Mouse (Mus musculus) embryo, embryonic 10.5 days (tissue): ENCODE measurements around the gene Nsa2.

ENCODE experiments used
- DNase-seq: peaks from one replicate; pipeline ENCODE4 v3.0.0-alpha.2; 2015; ENCODE audit warnings: low spot score

Gene Nsa2

GRCm38 (mm10) chr13:97087421-97087820, 50.3 kb downstream of the Nsa2 start:
- DNase-seq, result no peak

DNA sequence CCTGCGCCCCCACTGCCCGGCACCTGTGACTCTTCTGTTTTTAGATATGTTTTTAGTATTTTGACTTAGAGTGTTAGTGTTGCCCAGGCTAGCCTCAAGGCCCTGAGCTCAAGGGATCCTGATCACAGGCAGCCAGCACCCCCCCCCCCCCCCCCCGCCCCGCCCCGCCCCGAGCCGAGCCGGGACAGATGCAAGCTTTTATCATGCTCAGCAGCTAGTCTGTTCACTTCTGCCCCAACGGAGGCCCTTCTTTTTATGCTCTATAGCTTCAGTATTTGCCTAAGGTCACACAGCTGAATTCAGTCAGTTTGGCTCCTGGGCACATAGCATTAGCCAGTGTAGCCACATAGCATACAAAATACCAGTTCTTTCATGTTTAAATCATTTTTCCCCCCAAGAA, 51.4 kb downstream of the Nsa2 start:
- no peak for DNase-seq

DNA sequence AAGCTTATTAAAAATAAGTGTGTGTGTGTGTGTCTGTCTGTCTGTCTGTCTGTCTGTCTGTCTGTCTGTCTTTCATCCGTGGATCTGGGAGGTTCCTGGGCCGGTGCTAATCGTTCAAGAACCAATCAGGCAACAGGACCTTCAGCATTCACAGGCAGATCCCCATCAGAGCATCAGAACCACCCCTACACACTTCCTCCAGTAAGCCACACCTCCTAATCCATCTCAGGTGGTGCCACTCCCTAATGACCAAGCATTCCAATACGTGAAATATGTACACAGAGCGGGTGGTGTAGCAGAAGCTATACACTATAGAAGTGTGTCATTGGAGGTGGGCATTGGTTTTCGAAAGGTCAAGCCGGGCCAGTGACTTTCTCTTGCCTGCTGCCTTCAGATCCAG, 55.3 kb downstream of the Nsa2 start:
- DNase-seq, result no peak

DNA sequence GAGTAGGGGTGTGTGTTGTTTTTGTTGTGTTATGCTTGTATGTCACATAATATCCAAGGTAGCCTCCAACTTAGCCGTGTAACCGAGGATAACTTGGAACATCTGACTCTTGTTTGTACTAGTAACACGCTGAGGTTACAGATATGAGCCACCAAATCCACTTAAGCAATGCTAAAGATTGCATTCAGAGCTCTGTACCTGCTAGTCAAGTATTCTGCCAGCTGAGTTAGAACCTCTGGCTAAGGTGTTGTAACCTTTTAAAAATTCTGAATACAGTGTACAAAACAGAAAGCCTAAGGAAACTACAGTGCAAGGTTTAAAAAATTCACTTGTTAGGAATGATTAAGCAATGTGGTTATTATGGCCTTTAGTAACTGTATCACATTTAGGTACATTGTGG, 57.1 kb downstream of the Nsa2 start:
- DNase-seq, result no peak

GRCm38 (mm10) chr13:97080201-97080600, 57.5 kb downstream of the Nsa2 start:
- DNase-seq, result no peak
